Mouse (Mus musculus): ENCODE measurements around the gene Mtf1. TPM values are rescaled to one million over a fixed set of nuclear protein-coding genes. Genes with fewer than 3 reads are reported as not detected.

Gene Mtf1
- polyA plus RNA-seq, 1 experiment = 13.4 TPM

DNA sequence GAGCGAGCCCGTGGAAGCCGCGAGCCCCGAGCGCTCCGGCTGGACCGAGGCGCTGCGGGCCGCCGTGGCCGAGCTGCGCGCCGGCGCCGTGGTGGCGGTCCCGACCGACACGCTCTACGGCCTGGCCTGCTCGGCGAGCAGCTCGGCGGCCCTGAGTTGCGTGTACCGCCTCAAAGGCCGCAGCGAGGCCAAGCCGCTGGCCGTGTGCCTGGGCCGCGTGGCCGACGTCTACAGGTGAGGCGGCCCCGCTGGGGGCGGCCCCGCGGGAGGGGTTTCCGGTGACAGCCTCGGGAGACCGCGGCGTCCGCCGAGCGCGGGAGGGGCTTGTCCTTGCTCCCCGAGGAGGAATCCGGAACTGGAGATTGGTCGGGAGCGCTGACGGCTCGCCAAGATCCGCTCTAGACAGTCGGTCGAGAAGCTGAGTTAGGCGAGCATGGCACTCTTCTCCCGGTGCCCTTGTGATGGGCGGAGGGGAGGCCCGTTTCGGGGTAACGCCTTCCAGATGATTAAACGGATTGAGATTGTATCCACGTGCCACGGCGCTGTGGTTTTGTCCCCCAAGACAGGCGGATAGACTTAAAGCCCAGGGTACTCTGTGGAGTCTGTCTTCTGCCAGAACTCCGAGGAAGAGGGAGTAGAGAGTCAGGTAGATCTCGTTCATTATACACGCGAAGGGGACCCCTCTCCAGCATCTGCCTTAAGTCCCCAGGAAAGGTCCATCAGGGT is 49.2 kb downstream of the Mtf1 start, which contains the start of gene 1110065P20Rik:
TSS of gene 1110065P20Rik (minus strand) at position 264 of the 726 bp plus-strand sequence.
- Histone ChIP-seq H3K4me3 (replicated peaks; ENCODE audit: control insufficient read depth, low read depth, low read length) (peak within 1 kb of the TSS; percentile 69), H3K4me1 (ENCODE audit: control insufficient read depth, insufficient read depth, low read length) (no peaks in the 10 kb centered on the region), H3K27ac (ENCODE audit: control insufficient read depth, insufficient read depth, low read depth, low read length, poor library complexity) (peak within 1 kb of the TSS; percentile 91)
- no peak for TF ChIP-seq POLR2A (IDR thresholded peaks at IDR 0.05; ENCODE audit: borderline replicate concordance, control insufficient read depth, low read depth, low read length)
- TF ChIP-seq CTCF (IDR thresholded peaks at IDR 0.05; ENCODE audit: control insufficient read depth, insufficient read depth, low read length) = no peak
- under 1% methylated on average over 75 of the region's 75 CpGs for WGBS

DNA sequence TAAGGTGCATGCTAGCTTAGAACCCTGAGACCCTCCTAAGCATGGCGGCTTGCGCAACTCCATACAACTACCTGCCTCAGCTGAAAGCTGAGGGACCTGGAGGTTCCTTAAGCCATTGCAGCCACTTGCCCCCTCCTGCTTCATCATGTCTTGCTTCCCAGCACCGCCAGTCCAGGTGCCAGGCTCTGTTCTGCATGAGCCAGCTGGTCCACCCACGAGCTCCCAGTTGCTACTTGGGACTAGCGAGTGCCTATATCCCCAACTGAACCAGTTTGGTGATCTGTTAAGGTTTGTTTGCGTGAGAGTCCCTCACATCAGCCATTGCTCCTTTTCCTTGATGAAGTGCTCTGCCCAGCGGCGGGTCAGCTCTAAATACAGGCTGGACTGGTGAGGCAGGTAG is 54.4 kb downstream of the Mtf1 start:
- WGBS = 81% methylated on average over 8 of the region's 8 CpGs
- no peaks in the 10 kb centered on the region for H3K4me1 ChIP-seq (ENCODE audit: control insufficient read depth, insufficient read depth, low read length)
- H3K4me3 ChIP-seq (replicated peaks; ENCODE audit: control insufficient read depth, low read depth, low read length) = no peak overlapping the region
- no peak overlapping the region for H3K27ac ChIP-seq (ENCODE audit: control insufficient read depth, insufficient read depth, low read depth, low read length, poor library complexity)
- TF ChIP-seq POLR2A (IDR thresholded peaks at IDR 0.05; ENCODE audit: borderline replicate concordance, control insufficient read depth, low read depth, low read length) (no peak), CTCF (IDR thresholded peaks at IDR 0.05; ENCODE audit: control insufficient read depth, insufficient read depth, low read length) (no peak)

DNA sequence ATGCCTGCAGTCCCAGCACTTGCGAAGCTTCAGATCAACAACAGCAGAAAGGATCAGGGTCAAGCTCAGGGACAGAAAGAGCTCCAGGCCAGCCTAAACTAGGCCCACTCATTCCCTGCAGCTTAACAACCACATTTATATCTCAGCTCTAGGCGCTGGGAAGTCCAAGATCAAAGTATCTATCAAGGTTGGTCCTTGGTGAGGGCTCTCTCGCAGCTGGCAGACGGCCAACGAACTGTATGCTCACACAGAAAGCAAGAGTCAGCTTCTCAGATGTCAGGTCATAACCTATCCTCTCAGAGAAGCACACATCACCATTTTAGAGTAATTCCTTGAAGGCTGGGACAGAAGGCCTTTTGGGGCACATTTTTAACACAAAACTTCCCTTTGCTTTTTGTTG is 56.5 kb downstream of the Mtf1 start:
- no peak overlapping the region for H3K27ac ChIP-seq (ENCODE audit: control insufficient read depth, insufficient read depth, low read depth, low read length, poor library complexity)
- 81% methylated on average over 5 of the region's 5 CpGs for WGBS
- no peak overlapping the region for H3K4me3 ChIP-seq (replicated peaks; ENCODE audit: control insufficient read depth, low read depth, low read length)
- TF ChIP-seq CTCF (IDR thresholded peaks at IDR 0.05; ENCODE audit: control insufficient read depth, insufficient read depth, low read length) (no peak), POLR2A (IDR thresholded peaks at IDR 0.05; ENCODE audit: borderline replicate concordance, control insufficient read depth, low read depth, low read length) (no peak)
- no peaks in the 10 kb centered on the region for H3K4me1 ChIP-seq (ENCODE audit: control insufficient read depth, insufficient read depth, low read length)

DNA sequence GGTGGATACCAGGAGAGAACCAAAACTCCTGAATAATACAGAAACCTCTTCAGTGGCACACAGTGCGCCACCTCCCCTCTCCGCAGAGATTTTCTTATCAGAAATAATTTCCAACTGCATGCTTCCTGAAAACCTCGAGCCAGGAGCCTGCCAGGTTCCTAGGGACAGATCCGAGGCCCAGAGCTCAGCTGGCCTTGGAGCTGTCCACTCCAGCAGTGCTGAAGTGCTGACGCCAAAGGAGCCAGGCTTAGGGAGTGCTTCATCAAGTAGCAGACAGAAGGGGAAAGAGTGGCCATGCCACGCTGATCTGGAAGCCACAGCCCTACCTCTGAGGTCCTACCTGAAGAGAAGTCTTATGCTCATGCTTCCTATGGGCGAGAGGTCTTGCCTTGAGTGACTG is 58.5 kb downstream of the Mtf1 start:
- no peak overlapping the region for H3K27ac ChIP-seq (ENCODE audit: control insufficient read depth, insufficient read depth, low read depth, low read length, poor library complexity)
- H3K4me3 ChIP-seq (replicated peaks; ENCODE audit: control insufficient read depth, low read depth, low read length) = no peak overlapping the region
- no peaks in the 10 kb centered on the region for H3K4me1 ChIP-seq (ENCODE audit: control insufficient read depth, insufficient read depth, low read length)
- 11% methylated on average over 7 of the region's 7 CpGs for WGBS
- TF ChIP-seq CTCF (IDR thresholded peaks at IDR 0.05; ENCODE audit: control insufficient read depth, insufficient read depth, low read length) (no peak), POLR2A (IDR thresholded peaks at IDR 0.05; ENCODE audit: borderline replicate concordance, control insufficient read depth, low read depth, low read length) (no peak)

DNA sequence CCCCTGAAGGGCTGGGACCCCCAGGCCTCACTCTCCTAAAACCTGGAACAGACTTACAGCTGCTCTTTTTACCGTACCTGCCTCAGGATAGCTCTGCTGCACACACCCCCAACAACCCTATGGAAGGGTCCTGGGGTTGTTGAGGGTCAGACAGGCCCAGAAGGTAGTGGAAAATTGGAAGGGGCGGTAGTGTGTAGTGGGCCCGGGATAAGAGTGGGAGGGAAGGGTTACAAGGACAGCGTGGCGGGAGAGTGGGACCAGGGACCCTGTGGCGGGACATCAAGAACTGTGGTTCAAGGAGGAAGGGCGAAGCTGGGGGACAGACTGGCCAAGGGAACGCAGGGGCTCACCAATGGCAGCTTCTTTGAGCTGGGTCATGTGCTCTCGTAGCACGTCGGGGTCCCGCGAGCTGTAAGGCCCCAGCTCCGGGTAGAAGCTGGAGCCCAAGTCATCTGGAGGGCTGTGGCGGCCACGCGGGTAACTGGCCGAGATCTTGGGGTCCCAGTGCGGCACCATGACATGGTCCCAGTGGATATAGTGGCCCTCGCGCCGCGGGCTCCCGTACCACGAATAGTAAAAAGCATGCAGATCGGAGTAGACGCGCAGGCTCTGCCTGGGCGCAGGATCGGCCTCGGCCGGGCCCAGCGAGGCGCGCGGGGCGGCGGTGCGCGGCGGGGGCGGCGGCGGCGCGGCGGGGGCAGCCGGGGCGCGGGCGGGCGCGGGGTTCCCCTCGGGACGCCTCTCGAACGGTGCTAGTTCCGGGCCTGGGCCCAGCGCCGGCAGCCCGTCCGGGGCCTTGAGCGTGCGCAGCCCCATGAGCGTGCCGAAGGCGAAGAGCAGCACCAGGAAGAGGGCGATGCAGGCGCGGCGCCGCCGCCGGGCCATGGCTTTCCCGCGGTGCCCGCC is 59.6 kb downstream of the Mtf1 start, which contains the start of gene Maneal:
TSS of gene Maneal (minus strand) at position 889 of the 906 bp plus-strand sequence.
- H3K4me3 ChIP-seq (replicated peaks; ENCODE audit: control insufficient read depth, low read depth, low read length) = no peak within 1 kb of the TSS
- whole genome bisulfite sequencing = 5% methylated on average over 71 of the region's 77 CpGs
- no peak for TF ChIP-seq CTCF (IDR thresholded peaks at IDR 0.05; ENCODE audit: control insufficient read depth, insufficient read depth, low read length)
- TF ChIP-seq POLR2A (IDR thresholded peaks at IDR 0.05; ENCODE audit: borderline replicate concordance, control insufficient read depth, low read depth, low read length) = no peak
- H3K27ac ChIP-seq (ENCODE audit: control insufficient read depth, insufficient read depth, low read depth, low read length, poor library complexity) = no peak within 1 kb of the TSS
- no peaks in the 10 kb centered on the region for H3K4me1 ChIP-seq (ENCODE audit: control insufficient read depth, insufficient read depth, low read length)

DNA sequence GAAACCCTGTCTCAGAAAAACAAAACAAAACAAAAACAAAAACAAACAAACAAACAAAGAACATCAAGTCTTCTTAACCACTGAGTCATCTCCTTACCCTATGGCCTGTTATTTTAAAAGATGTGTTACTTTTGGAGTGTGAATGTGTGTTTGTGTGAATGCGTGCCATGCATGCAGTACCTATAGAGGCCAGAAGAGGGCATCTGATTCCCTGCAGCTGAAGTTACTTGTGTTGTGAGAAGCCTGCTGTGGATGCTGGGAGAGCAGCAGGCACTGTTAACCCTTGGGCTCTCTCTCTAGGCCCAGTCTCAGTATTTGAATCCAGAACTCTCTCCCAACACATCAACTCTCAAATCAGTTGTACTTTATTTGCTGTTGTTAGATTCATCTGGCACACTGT is 70.8 kb downstream of the Mtf1 start:
- no peak overlapping the region for H3K27ac ChIP-seq (ENCODE audit: control insufficient read depth, insufficient read depth, low read depth, low read length, poor library complexity)
- TF ChIP-seq POLR2A (IDR thresholded peaks at IDR 0.05; ENCODE audit: borderline replicate concordance, control insufficient read depth, low read depth, low read length) (no peak), CTCF (IDR thresholded peaks at IDR 0.05; ENCODE audit: control insufficient read depth, insufficient read depth, low read length) (no peak)
- H3K4me1 ChIP-seq (ENCODE audit: control insufficient read depth, insufficient read depth, low read length) = no peaks in the 10 kb centered on the region
- H3K4me3 ChIP-seq (replicated peaks; ENCODE audit: control insufficient read depth, low read depth, low read length) = no peak overlapping the region
- 97% methylated on average over 1 of the region's 1 CpGs for WGBS

DNA sequence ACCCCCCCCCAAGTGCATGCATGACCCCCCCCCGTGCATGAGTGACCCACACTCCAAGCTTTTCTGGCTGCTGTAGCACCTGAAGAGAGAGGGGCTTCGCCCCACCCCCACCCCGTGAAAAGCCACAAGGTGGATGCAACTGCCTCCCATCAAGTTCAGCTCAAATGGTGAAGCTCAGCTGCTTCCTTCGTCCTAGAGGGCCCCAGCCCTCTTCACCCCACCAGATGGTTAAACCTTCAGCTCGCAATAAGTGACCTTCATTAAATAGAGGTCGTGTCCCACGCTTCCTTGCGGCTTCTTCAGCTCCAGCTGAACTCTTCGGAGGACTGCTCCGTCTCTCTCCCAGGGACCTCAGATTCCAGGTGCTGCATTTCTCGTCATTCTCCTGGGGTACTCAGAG is 78.7 kb downstream of the Mtf1 start, which contains the start of gene Epha10:
TSS of gene Epha10 (plus strand) at position 301 of the 400 bp plus-strand sequence.
- WGBS = 9% methylated on average over 11 of the region's 11 CpGs
- Histone ChIP-seq H3K27ac (ENCODE audit: control insufficient read depth, insufficient read depth, low read depth, low read length, poor library complexity) (no peak within 1 kb of the TSS), H3K4me1 (ENCODE audit: control insufficient read depth, insufficient read depth, low read length) (no peaks in the 10 kb centered on the region), H3K4me3 (replicated peaks; ENCODE audit: control insufficient read depth, low read depth, low read length) (no peak within 1 kb of the TSS)
- TF ChIP-seq POLR2A (IDR thresholded peaks at IDR 0.05; ENCODE audit: borderline replicate concordance, control insufficient read depth, low read depth, low read length) (no peak), CTCF (IDR thresholded peaks at IDR 0.05; ENCODE audit: control insufficient read depth, insufficient read depth, low read length) (no peak)

DNA sequence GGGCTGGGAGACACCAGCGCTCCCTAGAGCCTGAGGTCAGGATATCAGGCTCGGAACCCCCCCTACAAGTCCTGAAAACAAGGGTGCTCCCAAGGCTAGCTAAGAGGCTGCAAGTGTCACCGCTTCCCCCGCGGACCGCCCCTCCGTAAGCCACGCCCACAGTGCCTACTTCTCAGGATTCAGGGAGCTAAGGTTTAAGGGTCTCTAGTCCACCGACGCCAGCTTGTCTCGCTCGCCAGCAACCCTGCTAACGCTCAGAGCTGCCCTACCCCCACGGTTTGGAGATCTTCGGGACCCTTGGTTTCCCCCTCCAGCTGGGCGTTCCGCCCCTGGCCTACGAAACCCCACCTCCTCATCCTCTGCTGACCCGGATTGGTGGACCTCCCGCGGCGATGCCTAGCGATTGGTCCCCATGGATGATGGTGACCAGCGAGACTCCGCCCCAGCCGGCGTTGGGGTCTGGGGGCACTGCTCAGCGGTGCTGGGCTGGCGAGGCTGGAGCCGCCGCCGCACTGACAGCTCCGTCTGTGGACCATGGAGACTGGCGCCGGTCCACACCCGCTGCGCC is 79.5 kb downstream of the Mtf1 start:
- no peak overlapping the region for H3K4me3 ChIP-seq (replicated peaks; ENCODE audit: control insufficient read depth, low read depth, low read length)
- no peak for TF ChIP-seq CTCF (IDR thresholded peaks at IDR 0.05; ENCODE audit: control insufficient read depth, insufficient read depth, low read length)
- no peak for TF ChIP-seq POLR2A (IDR thresholded peaks at IDR 0.05; ENCODE audit: borderline replicate concordance, control insufficient read depth, low read depth, low read length)
- H3K27ac ChIP-seq (ENCODE audit: control insufficient read depth, insufficient read depth, low read depth, low read length, poor library complexity) = no peak overlapping the region
- 5% methylated on average over 37 of the region's 37 CpGs for WGBS
- H3K4me1 ChIP-seq (ENCODE audit: control insufficient read depth, insufficient read depth, low read length) = no peaks in the 10 kb centered on the region

All from bone marrow, adult 2 months (tissue).